Mouse (Mus musculus): Measurements from ENCODE around the gene Rdm1.

The Rdm1 gene

GRCm38 (mm10) chr11:101657886-101658750, 31.1 kb downstream of the Rdm1 start:
- DNase-seq (ENCODE audit: extremely low spot score, low read depth, low spot score) = peak; percentile 98

- peak; percentile 96 for DNase-seq (ENCODE audit: extremely low spot score, low read depth, low spot score)
Observed at GRCm38 (mm10) chr11:101658751-101659558, 32.0 kb downstream of the Rdm1 start.

- DNase-seq (ENCODE audit: extremely low spot score, low read depth, low spot score) = no peak
Observed at GRCm38 (mm10) chr11:101661191-101661590, 34.2 kb downstream of the Rdm1 start.

- DNase-seq (ENCODE audit: extremely low spot score, low read depth, low spot score) = no peak
Observed at GRCm38 (mm10) chr11:101661786-101662185, 34.8 kb downstream of the Rdm1 start.

GRCm38 (mm10) chr11:101663229-101664027, 36.4 kb downstream of the Rdm1 start:
- DNase-seq (ENCODE audit: extremely low spot score, low read depth, low spot score) = no peak

GRCm38 (mm10) chr11:101664825-101665635, 38.0 kb downstream of the Rdm1 start, which contains the start of gene Arl4d:
Gene Arl4d (plus strand): TSS chr11:101665541.
- DNase-seq (ENCODE audit: extremely low spot score, low read depth, low spot score) = peak; percentile 77

- no peak for DNase-seq (ENCODE audit: extremely low spot score, low read depth, low spot score)
Observed at GRCm38 (mm10) chr11:101665636-101665992, 38.6 kb downstream of the Rdm1 start.

- DNase-seq (ENCODE audit: extremely low spot score, low read depth, low spot score) = no peak
Observed at GRCm38 (mm10) chr11:101666626-101667345, 39.8 kb downstream of the Rdm1 start.

- DNase-seq (ENCODE audit: extremely low spot score, low read depth, low spot score) = no peak
Observed at GRCm38 (mm10) chr11:101667871-101668532, 41.0 kb downstream of the Rdm1 start.

- no peak for DNase-seq (ENCODE audit: extremely low spot score, low read depth, low spot score)
Observed at GRCm38 (mm10) chr11:101668546-101669261, 41.7 kb downstream of the Rdm1 start.

GRCm38 (mm10) chr11:101670334-101670733, 43.3 kb downstream of the Rdm1 start:
- DNase-seq (ENCODE audit: extremely low spot score, low read depth, low spot score) = no peak

- DNase-seq (ENCODE audit: extremely low spot score, low read depth, low spot score) = no peak
Observed at GRCm38 (mm10) chr11:101671255-101671654, 44.3 kb downstream of the Rdm1 start.

- DNase-seq (ENCODE audit: extremely low spot score, low read depth, low spot score) = no peak
Observed at GRCm38 (mm10) chr11:101673010-101673642, 46.1 kb downstream of the Rdm1 start.

GRCm38 (mm10) chr11:101674106-101674505, 47.1 kb downstream of the Rdm1 start:
- no peak for DNase-seq (ENCODE audit: extremely low spot score, low read depth, low spot score)

GRCm38 (mm10) chr11:101675349-101675748, 48.4 kb downstream of the Rdm1 start:
- DNase-seq (ENCODE audit: extremely low spot score, low read depth, low spot score) = no peak

- no peak for DNase-seq (ENCODE audit: extremely low spot score, low read depth, low spot score)
Observed at GRCm38 (mm10) chr11:101677655-101678054, 50.7 kb downstream of the Rdm1 start.

- no peak for DNase-seq (ENCODE audit: extremely low spot score, low read depth, low spot score)
Observed at GRCm38 (mm10) chr11:101678770-101679169, 51.8 kb downstream of the Rdm1 start.

GRCm38 (mm10) chr11:101679907-101680306, 52.9 kb downstream of the Rdm1 start:
- DNase-seq (ENCODE audit: extremely low spot score, low read depth, low spot score) = no peak
